Comparison of ENCODE assay signal across 8 mouse cellular contexts in the genomic region with DNA sequence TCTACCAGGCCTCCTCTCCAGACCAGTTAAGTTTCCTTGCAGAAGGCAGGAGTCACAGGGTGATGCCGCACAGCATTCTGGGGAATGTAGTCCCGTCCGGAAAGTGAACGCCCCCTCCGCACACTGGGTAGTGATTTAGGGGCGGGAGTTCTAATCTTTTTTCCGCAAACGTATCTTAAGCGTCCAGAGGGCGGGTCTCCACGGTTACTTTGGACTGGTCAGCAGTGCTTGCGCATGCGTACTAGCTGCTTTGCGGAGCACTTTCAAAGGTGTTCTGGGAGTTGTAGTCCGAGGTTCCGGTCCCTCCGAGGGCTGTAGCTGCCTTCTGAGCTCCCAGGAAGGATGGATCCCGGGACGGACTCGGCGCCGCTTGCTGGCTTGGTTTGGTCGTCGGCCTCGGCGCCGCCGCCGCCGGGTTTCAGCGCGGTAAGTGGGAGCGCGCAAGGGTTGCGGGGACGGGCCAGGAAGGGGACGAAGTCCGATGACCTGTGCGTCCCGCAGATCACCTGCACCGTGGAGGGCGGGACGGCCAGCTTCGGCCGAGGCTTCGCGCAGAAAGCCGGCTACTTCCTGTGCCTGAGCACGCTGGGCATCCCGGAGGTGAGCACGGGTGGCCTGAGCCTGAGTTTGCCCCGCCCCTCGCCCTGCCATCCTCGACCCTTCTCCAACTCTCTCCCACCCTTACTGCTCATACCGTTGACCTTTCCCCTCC. TPM values are rescaled to one million over a fixed set of nuclear protein-coding genes. Genes with fewer than 3 reads are reported as not detected.
A peak's percentile ranks its signal among the peaks of the same experiment; 100 is the strongest.
DNase-seq lines count a peak whose midpoint lies in the region; ATAC-seq and TF ChIP-seq lines count a peak whose summit lies in the region.

A gene (plus strand): TSS at position 291 of the 712 bp plus-strand sequence.

- peak within 1 kb of the TSS; percentile 93 for H3K4me2 ChIP-seq in hindbrain, postnatal 0 days (ENCODE audit: low read depth, low read length)

- peak within 1 kb of the TSS; percentile 84 for H3K9ac ChIP-seq in hindbrain, postnatal 0 days (replicated peaks; ENCODE audit: low read length)

- peaks cover 14% of the 10 kb centered on the region for H3K36me3 ChIP-seq in hindbrain, postnatal 0 days (ENCODE audit: insufficient read depth, low read length)

- intact Hi-C loops in gastrocnemius, adult 2 months (cut with DNase I): no loop called here
- intact Hi-C loops in left cerebral cortex, adult 2 months (cut with DNase I): no loop called here

- H3K9me3 ChIP-seq in hindbrain, postnatal 0 days (ENCODE audit: low read length): no peaks in the 10 kb centered on the region

- H3K27ac ChIP-seq in gastrocnemius, adult 2 months: peak within 1 kb of the TSS; percentile 91
- H3K27ac ChIP-seq in hindbrain, postnatal 0 days: peak within 1 kb of the TSS; percentile 66
- peak within 1 kb of the TSS; percentile 80 for H3K27ac ChIP-seq in left cerebral cortex, adult 2 months

- peak; percentile 100 for DNase-seq in ZHBTc4 (ENCODE audit: low read depth, low spot score)
- DNase-seq in gastrocnemius, adult 2 months: peak; percentile 97
- peak; percentile 100 for DNase-seq in hindbrain, postnatal 0 days (ENCODE audit: low spot score)
- DNase-seq in left cerebral cortex, adult 2 months (ENCODE audit: extremely low spot score in 1 of 2, low spot score in 2 of 2): peak; percentile 92 to 96
- peak; percentile 96 to 97 for DNase-seq in right cerebral cortex, adult 2 months (ENCODE audit: low spot score in 2 of 2)
- peak; percentile 97 for DNase-seq in urinary bladder, postnatal 14 days (ENCODE audit: low spot score)

- peaks cover 3% of the 10 kb centered on the region; the same call in 1 of the 2 replicates for H3K27me3 ChIP-seq in hindbrain, postnatal 0 days (ENCODE audit: insufficient read depth, low read length)

- peak within 1 kb of the TSS; percentile 98 for H3K4me3 ChIP-seq in gastrocnemius, adult 2 months
- H3K4me3 ChIP-seq in hindbrain, postnatal 0 days (ENCODE audit: low read length): peak within 1 kb of the TSS; percentile 89
- H3K4me3 ChIP-seq in left cerebral cortex, adult 2 months: peak within 1 kb of the TSS; percentile 98

- WGBS in hindbrain, postnatal 0 days: under 1% methylated on average over 55 of the region's 55 CpGs

- no peak for TF ChIP-seq CTCF in gastrocnemius, adult 2 months (IDR thresholded peaks at IDR 0.05)
- TF ChIP-seq CTCF in hindbrain, postnatal 0 days (IDR thresholded peaks at IDR 0.05; ENCODE audit: low read depth): no peak
- TF ChIP-seq CTCF in left cerebral cortex, adult 2 months (IDR thresholded peaks at IDR 0.05): no peak

- peak; percentile 98 for ATAC-seq in common myeloid progenitor, adult 5-6 weeks (replicated peaks; ENCODE audit: low read depth, poor library complexity, severe bottlenecking)
- peak; percentile 97 for ATAC-seq in hindbrain, postnatal 0 days
- ATAC-seq in megakaryocyte, adult 5-6 weeks (ENCODE audit: poor library complexity, severe bottlenecking): peak; percentile 97

- H3K4me1 ChIP-seq in hindbrain, postnatal 0 days (ENCODE audit: insufficient read depth, low read length): peaks cover 9% of the 10 kb centered on the region

RNA-seq across cellular contexts. Expression of the gene that starts here (rescaled TPM):
- total RNA-seq in common myeloid progenitor, adult 5-6 weeks (2017): 84.7 and 86.2 TPM in 2 replicates
- total RNA-seq in gastrocnemius, adult 2 months (2021): 10 to 100 TPM; 21.5 to 27.7 TPM
- 75.9 and 83.8 TPM in 2 replicates for total RNA-seq in hindbrain, postnatal 0 days (2014; rRNA removed)
- polyA plus RNA-seq in hindbrain, postnatal 0 days (2015; fragmentation: Nextera tagmentation; extraction: Ambion mirVana): 83.7 and 85.7 TPM in 2 replicates
- 10 to 100 TPM; 37.2 to 37.6 TPM for total RNA-seq in left cerebral cortex, adult 2 months (2021)
- total RNA-seq in megakaryocyte, adult 5-6 weeks (2015): 47.1 and 48.5 TPM in 2 replicates
- total RNA-seq in megakaryocyte, adult 5-6 weeks (2017): 42.8 and 68.8 TPM in 2 replicates

Comparison
In these comparisons a context has a peak if more than half of its experiments do, and no peak if none do; other contexts are left out.
1. Peak in every context shown above with its lines: DNase-seq, ATAC-seq, H3K4me3 ChIP-seq and H3K27ac ChIP-seq.